Mouse (Mus musculus): ENCODE results near the gene Kalrn.

DNA sequence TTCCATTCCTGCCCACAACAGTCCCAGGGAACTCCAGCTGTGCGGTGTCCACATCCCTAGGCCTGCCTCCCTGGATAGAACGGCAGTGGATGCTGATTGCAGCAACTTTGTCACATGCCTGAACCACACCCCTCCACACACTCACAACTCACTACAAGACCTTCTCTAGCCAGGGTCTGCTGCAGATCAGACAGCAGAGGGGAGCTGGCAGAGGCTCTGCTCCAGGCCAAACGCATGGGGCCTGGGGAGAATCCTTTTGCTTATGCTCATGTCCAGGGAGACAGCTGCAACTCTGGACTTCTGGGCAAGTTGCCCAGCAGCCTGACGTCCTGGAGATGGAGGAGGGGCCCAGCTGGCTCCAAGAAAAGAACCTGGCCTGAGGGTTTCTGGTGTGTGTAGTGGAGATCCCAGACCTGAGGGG is 132.3 kb downstream of the Kalrn start:
- no peak for TF ChIP-seq CTCF (IDR thresholded peaks at IDR 0.05; ENCODE audit: extremely low read depth, insufficient read length, insufficient replicate concordance, low read depth, low read length)
- no peak for TF ChIP-seq POLR2A (IDR thresholded peaks at IDR 0.05; ENCODE audit: low read depth, low read length)
